Mouse (Mus musculus) 416B (cell line): ENCODE measurements around the gene Six6.
A peak's percentile ranks its signal among the peaks of the same experiment; 100 is the strongest.

Experiments used
- DNase-seq: peaks from one replicate; pipeline ENCODE4 v3.0.0; 2011; ENCODE audit warnings: low read depth

The Six6 gene

GRCm38 (mm10) chr12:72957829-72958424 is 18.2 kb downstream of the Six6 start:
- DNase-seq: no peak

- DNase-seq: no peak
Observed at GRCm38 (mm10) chr12:72958446-72958845, 18.8 kb downstream of the Six6 start.

- no peak for DNase-seq
Observed at GRCm38 (mm10) chr12:72962761-72963160, 23.1 kb downstream of the Six6 start.

- DNase-seq: no peak
Observed at GRCm38 (mm10) chr12:72967541-72967940, 27.8 kb downstream of the Six6 start.

GRCm38 (mm10) chr12:72970620-72971019 is 30.9 kb downstream of the Six6 start:
- no peak for DNase-seq

- DNase-seq: peak; percentile 66
Observed at GRCm38 (mm10) chr12:72973161-72973560, 33.5 kb downstream of the Six6 start.

- DNase-seq: no peak
Observed at GRCm38 (mm10) chr12:72976172-72976571, 36.5 kb downstream of the Six6 start.

GRCm38 (mm10) chr12:72976718-72977117 is 37.0 kb downstream of the Six6 start:
- DNase-seq: peak; percentile 90

GRCm38 (mm10) chr12:72977851-72978250 is 38.2 kb downstream of the Six6 start:
- DNase-seq: no peak

- no peak for DNase-seq
Observed at GRCm38 (mm10) chr12:72979236-72979635, 39.5 kb downstream of the Six6 start.

GRCm38 (mm10) chr12:72982616-72983015 is 42.9 kb downstream of the Six6 start:
- DNase-seq: no peak

GRCm38 (mm10) chr12:72983071-72983857 is 43.6 kb downstream of the Six6 start:
- DNase-seq: no peak
